Mouse (Mus musculus) heart, embryonic 14.5 days (tissue): ENCODE results near the gene Fto. TPM values are rescaled to one million over a fixed set of nuclear protein-coding genes. Genes with fewer than 3 reads are reported as not detected.

Experiments used
- ATAC-seq: fragments of 200-750 bp; cut with Nextera tagmentation; 2 replicates; pipeline ENCODE4 v1.8.0; 2017; ENCODE audit warnings: low read depth, moderate TSS enrichment; ENCODE audit not compliant: insufficient number of reproducible peaks, insufficient read depth, low FRiP score
- H3K27ac ChIP-seq, 2 experiments: fragments of 200-500 bp in 1 of 2; fragments of 300-500 bp in 1 of 2; sonication (generic) in 1 of 2; replicated peaks in 1 of 2; 2 replicates each; pipeline ENCODE4 v1.5.1; 2012 to 2014; ENCODE audit warnings: low read depth in 2 of 2, low read length in 2 of 2, control low read depth in 1 of 2, mild to moderate bottlenecking in 1 of 2, mixed read lengths in 1 of 2; ENCODE audit not compliant: control insufficient read depth in 1 of 2, insufficient read depth in 1 of 2
- H3K27me3 ChIP-seq: fragments of 300-500 bp; sonication (generic); 2 replicates; pipeline ENCODE4 v1.6.1; 2014; ENCODE audit warnings: mild to moderate bottlenecking, low read length, control low read depth; ENCODE audit not compliant: control insufficient read depth, insufficient read depth
- H3K36me3 ChIP-seq: fragments of 300-500 bp; sonication (generic); 2 replicates; pipeline ENCODE4 v1.6.1; 2014; ENCODE audit warnings: mild to moderate bottlenecking, control low read depth, low read length, mixed read lengths; ENCODE audit not compliant: control insufficient read depth, insufficient read depth
- H3K4me1 ChIP-seq, 2 experiments: fragments of 200-500 bp in 1 of 2; fragments of 300-500 bp in 1 of 2; sonication (generic) in 1 of 2; 2 replicates each; pipeline ENCODE4 v1.6.1; 2012 to 2014; ENCODE audit warnings: low read length in 2 of 2, control low read depth in 1 of 2, mixed read lengths in 1 of 2; ENCODE audit not compliant: control insufficient read depth in 2 of 2, insufficient read depth in 2 of 2
- H3K4me2 ChIP-seq: fragments of 300-500 bp; sonication (generic); 2 replicates; pipeline ENCODE4 v1.6.1; 2014; ENCODE audit warnings: mild to moderate bottlenecking, low read length
- H3K4me3 ChIP-seq, 2 experiments: fragments of 200-500 bp in 1 of 2; fragments of 300-500 bp in 1 of 2; sonication (generic) in 1 of 2; 2 replicates each; pipeline ENCODE4 v1.5.1; 2012 to 2014; ENCODE audit warnings: low read length in 2 of 2, mild to moderate bottlenecking in 2 of 2, control low read depth in 1 of 2, low read depth in 1 of 2, moderate library complexity in 1 of 2; ENCODE audit not compliant: control insufficient read depth in 1 of 2, insufficient read depth in 1 of 2
- H3K9ac ChIP-seq: fragments of 300-500 bp; sonication (generic); 2 replicates; pipeline ENCODE4 v1.6.1; 2014; ENCODE audit warnings: mild to moderate bottlenecking, low read length
- H3K9me3 ChIP-seq: fragments of 300-500 bp; sonication (generic); 2 replicates; pipeline ENCODE4 v1.6.1; 2016; ENCODE audit warnings: low read length, control low read depth; ENCODE audit not compliant: control insufficient read depth
- WGBS: fragments of 180-500 bp; shearing (Covaris S2); extraction: QIAGEN DNeasy Blood & Tissue Kit; methylation state at CpG from one replicate; pipeline ENCODE4 v1.1.7; 2014; 5-methylcytosine and 5-hydroxymethylcytosine counted together
- polyA plus RNA-seq: library from polyadenylated mRNA; unstranded; fragments of >200 nt; fragmentation: Nextera tagmentation; extraction: Ambion mirVana; gene quantifications from 2 replicates; pipeline ENCODE4 v1.2.1, GENCODE M21; 2014

Gene Fto
- polyA plus RNA-seq, 1 experiment from 2014 or later: 71.5 TPM

- peak overlapping the region; percentile 45 for H3K4me2 ChIP-seq
- no peak overlapping the region for H3K4me3 ChIP-seq
- ATAC-seq: no peak
- 42% methylated on average over 2 of the region's 2 CpGs for WGBS
- H3K4me1 ChIP-seq: peaks cover 27 to 44% of the 10 kb centered on the region in 2 experiments
- H3K27me3 ChIP-seq: no peaks in the 10 kb centered on the region
- no peaks in the 10 kb centered on the region for H3K36me3 ChIP-seq
- H3K27ac ChIP-seq: peak overlapping the region; percentile 27 to 34; a peak in 2 of 4 replicates
- no peaks in the 10 kb centered on the region for H3K9me3 ChIP-seq
- H3K9ac ChIP-seq: peak overlapping the region; percentile 45; the same call in 1 of the 2 replicates
Measured at GRCm38 (mm10) chr8:91566503-91566869, 253.2 kb downstream of the Fto start.

- Histone ChIP-seq H3K9me3 (no peaks in the 10 kb centered on the region), H3K9ac (peak overlapping the region; percentile 49; the same call in 1 of the 2 replicates), H3K27me3 (no peaks in the 10 kb centered on the region), H3K4me2 (peak overlapping the region; percentile 50), H3K36me3 (no peaks in the 10 kb centered on the region), H3K27ac (peak overlapping the region in 1 of 2 experiments; percentile 20; a peak in 1 of 4 replicates), H3K4me3 (peak overlapping the region in 1 of 2 experiments; percentile 3; a peak in 1 of 4 replicates), H3K4me1 (peaks cover 33 to 50% of the 10 kb centered on the region in 2 experiments)
- WGBS: 11% methylated on average over 11 of the region's 11 CpGs
- ATAC-seq: no peak
Measured at GRCm38 (mm10) chr8:91569874-91570273, 256.5 kb downstream of the Fto start.

- H3K9ac ChIP-seq: no peak overlapping the region
- WGBS: 59% methylated on average over 7 of the region's 7 CpGs
- no peak overlapping the region for H3K4me3 ChIP-seq
- H3K27ac ChIP-seq: peak overlapping the region in 1 of 2 experiments; percentile 0; a peak in 1 of 4 replicates
- H3K4me1 ChIP-seq: peaks cover 26 to 44% of the 10 kb centered on the region in 2 experiments
- H3K36me3 ChIP-seq: no peaks in the 10 kb centered on the region
- H3K27me3 ChIP-seq: no peaks in the 10 kb centered on the region
- H3K9me3 ChIP-seq: no peaks in the 10 kb centered on the region
- ATAC-seq: no peak
- H3K4me2 ChIP-seq: no peak overlapping the region
Measured at GRCm38 (mm10) chr8:91570809-91571208, 257.5 kb downstream of the Fto start.

GRCm38 (mm10) chr8:91571978-91572377 is 258.7 kb downstream of the Fto start:
- 52% methylated on average over 4 of the region's 4 CpGs for WGBS
- Histone ChIP-seq H3K9ac (no peak overlapping the region), H3K4me2 (no peak overlapping the region), H3K36me3 (no peaks in the 10 kb centered on the region), H3K4me1 (peaks cover 24 to 34% of the 10 kb centered on the region in 2 experiments), H3K27me3 (no peaks in the 10 kb centered on the region), H3K27ac (no peak overlapping the region), H3K9me3 (no peaks in the 10 kb centered on the region), H3K4me3 (no peak overlapping the region)
- ATAC-seq: no peak

GRCm38 (mm10) chr8:91572630-91573029 is 259.3 kb downstream of the Fto start:
- H3K27ac ChIP-seq: 0 out of 4 replicates have a peak overlapping the region, but pooled peaks of 1 of the 2 experiments have one; percentile 35
- H3K9me3 ChIP-seq: no peaks in the 10 kb centered on the region
- H3K36me3 ChIP-seq: no peaks in the 10 kb centered on the region
- H3K9ac ChIP-seq: no peak overlapping the region
- no peak overlapping the region for H3K4me3 ChIP-seq
- H3K4me1 ChIP-seq: peaks cover 24 to 30% of the 10 kb centered on the region in 2 experiments
- WGBS: 1% methylated on average over 4 of the region's 4 CpGs
- no peak overlapping the region; the same call in 1 of the 2 replicates for H3K4me2 ChIP-seq
- H3K27me3 ChIP-seq: no peaks in the 10 kb centered on the region
- no peak; the same call in 1 of the 2 replicates for ATAC-seq

GRCm38 (mm10) chr8:91575576-91575975 is 262.3 kb downstream of the Fto start:
- H3K9ac ChIP-seq: no peak overlapping the region
- no peaks in the 10 kb centered on the region for H3K36me3 ChIP-seq
- peaks cover 14% of the 10 kb centered on the region in 2 experiments for H3K4me1 ChIP-seq
- H3K4me3 ChIP-seq: no peak overlapping the region
- H3K4me2 ChIP-seq: no peak overlapping the region
- no peaks in the 10 kb centered on the region for H3K27me3 ChIP-seq
- no peaks in the 10 kb centered on the region for H3K9me3 ChIP-seq
- ATAC-seq: no peak
- 53% methylated on average over 3 of the region's 3 CpGs for WGBS
- H3K27ac ChIP-seq: no peak overlapping the region

GRCm38 (mm10) chr8:91576086-91576917 is 263.0 kb downstream of the Fto start:
- H3K27ac ChIP-seq: 0 out of 4 replicates have a peak overlapping the region, but pooled peaks of 1 of the 2 experiments have one; percentile 8
- 44% methylated on average over 17 of the region's 17 CpGs for WGBS

More at GRCm38 (mm10) chr8:91576086-91576917, 263.0 kb downstream of the Fto start:
- H3K4me1 ChIP-seq: peaks cover 11 to 12% of the 10 kb centered on the region in 2 experiments
- no peaks in the 10 kb centered on the region for H3K9me3 ChIP-seq
- H3K36me3 ChIP-seq: no peaks in the 10 kb centered on the region
- no peak overlapping the region for H3K4me3 ChIP-seq
- no peaks in the 10 kb centered on the region for H3K27me3 ChIP-seq
- no peak for ATAC-seq
- no peak overlapping the region; the same call in 1 of the 2 replicates for H3K9ac ChIP-seq
- no peak overlapping the region for H3K4me2 ChIP-seq
